Mouse (Mus musculus) limb, embryonic 15.5 days (tissue): ENCODE results near the gene Hspb7. TPM values are rescaled to one million over a fixed set of nuclear protein-coding genes. Genes with fewer than 3 reads are reported as not detected.

Source experiments
- ATAC-seq: fragments of 200-750 bp; cut with Nextera tagmentation; 2 replicates; pipeline ENCODE4 v1.8.0; 2017; ENCODE audit warnings: low read depth, moderate TSS enrichment; ENCODE audit not compliant: insufficient number of reproducible peaks, low FRiP score, low TSS enrichment
- H3K27ac ChIP-seq: fragments of 300-500 bp; sonication (generic); 2 replicates; pipeline ENCODE4 v1.5.1; 2015; ENCODE audit warnings: moderate library complexity, mild to moderate bottlenecking, inconsistent platforms
- H3K27me3 ChIP-seq: fragments of 300-500 bp; sonication (generic); 2 replicates; pipeline ENCODE4 v1.6.1; 2015; ENCODE audit warnings: inconsistent platforms
- H3K36me3 ChIP-seq: fragments of 300-500 bp; sonication (generic); 2 replicates; pipeline ENCODE4 v1.6.1; 2015; ENCODE audit warnings: inconsistent platforms
- H3K4me1 ChIP-seq: fragments of 300-500 bp; sonication (generic); 2 replicates; pipeline ENCODE4 v1.6.1; 2015; ENCODE audit warnings: inconsistent platforms
- H3K4me2 ChIP-seq: fragments of 300-500 bp; sonication (generic); 2 replicates; pipeline ENCODE4 v1.6.1; 2015; ENCODE audit warnings: mild to moderate bottlenecking, inconsistent platforms
- H3K4me3 ChIP-seq: fragments of 300-500 bp; sonication (generic); 2 replicates; pipeline ENCODE4 v1.5.1; 2015; ENCODE audit warnings: mild to moderate bottlenecking, inconsistent platforms
- H3K9ac ChIP-seq: fragments of 300-500 bp; sonication (generic); 2 replicates; pipeline ENCODE4 v1.6.1; 2015; ENCODE audit warnings: inconsistent platforms
- H3K9me3 ChIP-seq: fragments of 300-500 bp; sonication (generic); 2 replicates; pipeline ENCODE4 v1.6.1; 2016; ENCODE audit warnings: inconsistent platforms
- WGBS: fragments of 180-500 bp; shearing (Covaris S2); methylation state at CpG from one replicate; pipeline ENCODE4 v1.1.7; 2015; 5-methylcytosine and 5-hydroxymethylcytosine counted together
- polyA plus RNA-seq: library from polyadenylated mRNA; unstranded; fragments of >200 nt; fragmentation: Nextera tagmentation; extraction: Ambion mirVana; gene quantifications from 2 replicates; pipeline ENCODE4 v1.2.1, GENCODE M21; 2015

Gene Hspb7
- polyA plus RNA-seq, 1 experiment from 2014 or later = 1.7 TPM

DNA sequence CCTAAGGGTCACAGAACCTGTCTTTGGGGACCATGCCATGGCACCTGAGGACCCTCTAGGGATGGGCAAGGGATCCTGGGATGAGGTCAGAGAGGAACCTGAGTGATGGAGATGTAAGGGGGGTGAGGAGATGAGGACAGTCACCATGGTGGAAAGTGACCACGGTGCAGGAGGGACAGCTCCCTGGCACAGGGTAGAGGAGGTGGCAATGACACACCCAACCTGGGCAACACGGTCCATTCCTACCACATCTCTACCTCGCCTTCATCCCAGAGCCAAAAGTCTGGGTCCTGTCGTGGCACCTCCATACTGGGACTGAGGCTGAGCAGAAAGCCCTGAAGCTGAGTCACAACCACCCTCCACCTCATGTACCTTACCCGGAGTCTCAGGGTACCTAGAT lies 2.3 kb downstream of the Hspb7 start:
- H3K36me3 ChIP-seq = no peaks in the 10 kb centered on the region
- WGBS = 77% methylated on average over 5 of the region's 5 CpGs
- H3K4me3 ChIP-seq = no peak overlapping the region
- no peaks in the 10 kb centered on the region for H3K9me3 ChIP-seq
- H3K4me1 ChIP-seq = peaks cover 42% of the 10 kb centered on the region
- no peak overlapping the region for H3K4me2 ChIP-seq
- H3K9ac ChIP-seq = no peak overlapping the region
- ATAC-seq = no peak
- 0 out of 2 replicates have a peak, but pooled peaks cover 6% of the 10 kb centered on the region for H3K27me3 ChIP-seq
- no peak overlapping the region for H3K27ac ChIP-seq

GRCm38 (mm10) chr4:141423288-141423687 lies 2.7 kb downstream of the Hspb7 start:
- no peak overlapping the region for H3K27ac ChIP-seq
- no peaks in the 10 kb centered on the region for H3K36me3 ChIP-seq
- H3K4me1 ChIP-seq = peaks cover 42% of the 10 kb centered on the region
- no peak for ATAC-seq
- H3K4me2 ChIP-seq = no peak overlapping the region
- no peaks in the 10 kb centered on the region for H3K9me3 ChIP-seq
- no peak overlapping the region for H3K4me3 ChIP-seq
- 81% methylated on average over 5 of the region's 5 CpGs for WGBS
- no peak overlapping the region for H3K9ac ChIP-seq
- 0 out of 2 replicates have a peak, but pooled peaks cover 6% of the 10 kb centered on the region for H3K27me3 ChIP-seq

GRCm38 (mm10) chr4:141423691-141424431 lies 3.3 kb downstream of the Hspb7 start:
- no peak overlapping the region for H3K27ac ChIP-seq
- H3K4me2 ChIP-seq = no peak overlapping the region
- H3K9me3 ChIP-seq = no peaks in the 10 kb centered on the region
- H3K27me3 ChIP-seq = 0 out of 2 replicates have a peak, but pooled peaks cover 6% of the 10 kb centered on the region
- H3K9ac ChIP-seq = no peak overlapping the region
- no peak for ATAC-seq
- no peak overlapping the region for H3K4me3 ChIP-seq
- peaks cover 42% of the 10 kb centered on the region for H3K4me1 ChIP-seq
- no peaks in the 10 kb centered on the region for H3K36me3 ChIP-seq
- WGBS = 88% methylated on average over 13 of the region's 13 CpGs

- 5% methylated on average over 36 of the region's 36 CpGs for WGBS
- Histone ChIP-seq H3K27ac (peak overlapping the region; percentile 79), H3K4me2 (peak overlapping the region; percentile 88), H3K9me3 (no peaks in the 10 kb centered on the region), H3K4me3 (peak overlapping the region; percentile 46), H3K36me3 (no peaks in the 10 kb centered on the region), H3K4me1 (peaks cover 29% of the 10 kb centered on the region), H3K9ac (peak overlapping the region; percentile 39), H3K27me3 (0 out of 2 replicates have a peak, but pooled peaks cover 6% of the 10 kb centered on the region)
- peak; percentile 87 for ATAC-seq
Measured at GRCm38 (mm10) chr4:141425484-141426479, 5.2 kb downstream of the Hspb7 start.

DNA sequence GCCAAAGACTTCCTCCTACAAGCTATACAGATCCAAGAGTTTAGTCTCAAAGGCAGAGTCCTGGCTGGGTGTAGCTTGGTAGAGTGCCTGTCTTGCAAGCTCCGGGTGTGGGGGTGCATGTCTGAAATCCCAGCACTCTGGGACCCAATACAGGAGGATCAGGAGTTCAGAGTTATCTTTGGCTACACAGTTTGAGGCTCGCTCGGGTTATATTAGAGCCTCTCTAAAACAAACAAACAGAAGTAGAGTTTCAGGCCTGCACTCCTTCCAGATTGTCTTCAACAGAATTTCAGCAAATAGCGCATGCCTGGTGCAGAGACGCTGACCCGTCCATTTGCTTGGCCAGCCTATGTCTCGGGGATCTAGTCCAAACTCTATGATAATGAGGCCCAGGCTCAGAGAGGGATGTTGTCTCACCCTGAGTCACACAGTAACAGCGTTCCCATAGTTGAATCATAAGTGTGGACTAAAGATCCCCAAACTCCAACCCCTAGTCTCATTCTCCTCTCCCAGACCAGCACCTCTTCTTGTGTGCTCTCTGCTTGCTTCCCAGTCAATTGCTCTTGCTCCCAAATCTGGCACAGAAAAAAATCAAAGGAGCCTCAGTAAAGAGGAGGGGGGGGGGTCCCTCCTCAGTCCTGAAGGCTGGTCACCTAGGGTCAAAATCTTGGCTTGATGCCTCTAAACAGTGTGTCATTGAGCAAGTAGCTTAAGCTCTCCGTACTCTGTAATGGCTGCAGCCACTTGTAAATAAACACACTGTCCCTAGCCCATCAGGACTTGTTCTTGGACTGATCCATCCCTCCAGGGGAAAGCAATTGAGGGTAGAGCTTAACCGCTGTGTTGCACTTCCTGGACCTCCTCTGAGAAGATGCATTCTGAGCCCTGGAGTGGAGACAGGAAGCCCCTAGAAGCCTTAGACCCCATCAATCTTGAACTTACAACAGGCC lies 6.5 kb downstream of the Hspb7 start:
- H3K4me2 ChIP-seq = no peak overlapping the region
- H3K4me1 ChIP-seq = peaks cover 18% of the 10 kb centered on the region
- no peaks in the 10 kb centered on the region for H3K36me3 ChIP-seq
- WGBS = 74% methylated on average over 10 of the region's 10 CpGs
- peak overlapping the region; percentile 7; the same call in 1 of the 2 replicates for H3K27ac ChIP-seq
- H3K27me3 ChIP-seq = 0 out of 2 replicates have a peak, but pooled peaks cover under 1% of the 10 kb centered on the region
- H3K9me3 ChIP-seq = no peaks in the 10 kb centered on the region
- no peak overlapping the region for H3K9ac ChIP-seq
- H3K4me3 ChIP-seq = no peak overlapping the region
- no peak for ATAC-seq

- Histone ChIP-seq H3K27me3 (no peaks in the 10 kb centered on the region), H3K9ac (no peak overlapping the region), H3K36me3 (no peaks in the 10 kb centered on the region), H3K27ac (no peak overlapping the region), H3K4me1 (peaks cover 24% of the 10 kb centered on the region), H3K9me3 (no peaks in the 10 kb centered on the region), H3K4me2 (no peak overlapping the region), H3K4me3 (no peak overlapping the region)
- WGBS = 85% methylated on average over 13 of the region's 13 CpGs
- ATAC-seq = no peak
Measured at GRCm38 (mm10) chr4:141427921-141428320, 7.3 kb downstream of the Hspb7 start.

DNA sequence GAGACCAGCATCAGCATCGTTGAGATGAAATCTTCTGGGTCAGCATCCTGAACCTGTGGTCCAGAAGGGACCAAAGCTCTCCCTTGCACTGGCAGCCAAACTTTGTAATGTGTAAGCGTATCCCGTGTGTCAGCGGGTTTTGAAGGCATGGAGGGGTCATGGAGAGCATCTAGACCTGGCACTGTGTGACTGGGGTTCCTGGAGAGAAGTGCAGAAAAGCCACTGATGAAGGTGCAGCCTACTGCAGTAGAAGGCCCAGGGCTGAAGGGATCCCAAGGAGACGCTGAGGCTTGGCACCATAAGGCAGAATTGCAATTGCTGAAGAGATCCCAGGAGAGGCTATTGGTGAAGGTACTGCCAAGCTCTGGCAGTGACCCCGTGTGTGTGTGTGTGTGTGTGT lies 8.8 kb downstream of the Hspb7 start:
- H3K27me3 ChIP-seq = no peaks in the 10 kb centered on the region
- H3K9ac ChIP-seq = no peak overlapping the region
- peaks cover 24% of the 10 kb centered on the region for H3K4me1 ChIP-seq
- H3K27ac ChIP-seq = no peak overlapping the region
- ATAC-seq = no peak
- no peak overlapping the region for H3K4me2 ChIP-seq
- no peaks in the 10 kb centered on the region for H3K36me3 ChIP-seq
- no peak overlapping the region for H3K4me3 ChIP-seq
- no peaks in the 10 kb centered on the region for H3K9me3 ChIP-seq
- WGBS = 79% methylated on average over 6 of the region's 6 CpGs

GRCm38 (mm10) chr4:141429847-141430246 lies 9.3 kb downstream of the Hspb7 start:
- H3K9ac ChIP-seq = no peak overlapping the region
- no peaks in the 10 kb centered on the region for H3K9me3 ChIP-seq
- peaks cover 23% of the 10 kb centered on the region for H3K4me1 ChIP-seq
- no peak overlapping the region for H3K4me3 ChIP-seq
- no peak for ATAC-seq
- no peaks in the 10 kb centered on the region for H3K27me3 ChIP-seq
- no peak overlapping the region for H3K27ac ChIP-seq
- no peak overlapping the region for H3K4me2 ChIP-seq
- no peaks in the 10 kb centered on the region for H3K36me3 ChIP-seq
- 47% methylated on average over 9 of the region's 9 CpGs for WGBS

DNA sequence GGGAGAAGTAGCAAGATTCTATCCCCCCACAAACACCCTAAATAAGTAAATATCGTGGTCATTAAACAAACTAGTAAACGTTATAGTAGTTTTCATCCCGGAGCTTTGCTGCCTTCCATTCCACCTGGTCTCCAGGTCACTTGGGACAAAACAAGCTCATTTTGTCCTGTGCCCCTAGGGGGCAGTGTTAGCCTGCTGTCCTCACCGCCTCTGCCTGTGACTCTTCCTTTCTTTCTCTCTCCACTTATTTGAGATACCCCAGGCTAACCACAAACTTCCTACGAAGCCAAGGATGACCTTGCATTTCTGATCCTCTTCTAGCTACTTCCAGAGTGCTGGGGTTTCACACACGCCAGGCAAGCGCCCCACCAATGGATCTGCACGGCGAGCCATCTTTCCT lies 10.4 kb downstream of the Hspb7 start:
- no peak for ATAC-seq
- H3K4me1 ChIP-seq = peaks cover 11% of the 10 kb centered on the region
- no peak overlapping the region for H3K27ac ChIP-seq
- H3K27me3 ChIP-seq = no peaks in the 10 kb centered on the region
- no peak overlapping the region for H3K9ac ChIP-seq
- no peaks in the 10 kb centered on the region for H3K36me3 ChIP-seq
- 40% methylated on average over 9 of the region's 9 CpGs for WGBS
- H3K4me3 ChIP-seq = no peak overlapping the region
- H3K4me2 ChIP-seq = no peak overlapping the region
- no peaks in the 10 kb centered on the region for H3K9me3 ChIP-seq

- no peak overlapping the region for H3K27ac ChIP-seq
- ATAC-seq = no peak
- H3K27me3 ChIP-seq = no peaks in the 10 kb centered on the region
- 49% methylated on average over 14 of the region's 14 CpGs for WGBS
- no peak overlapping the region for H3K9ac ChIP-seq
- no peaks in the 10 kb centered on the region for H3K36me3 ChIP-seq
- no peak overlapping the region for H3K4me3 ChIP-seq
- no peaks in the 10 kb centered on the region for H3K9me3 ChIP-seq
- no peak overlapping the region for H3K4me2 ChIP-seq
- H3K4me1 ChIP-seq = 0 out of 2 replicates have a peak, but pooled peaks cover 6% of the 10 kb centered on the region
Measured at GRCm38 (mm10) chr4:141432666-141433065, 12.1 kb downstream of the Hspb7 start.

- H3K27me3 ChIP-seq = no peaks in the 10 kb centered on the region
- H3K36me3 ChIP-seq = no peaks in the 10 kb centered on the region
- H3K27ac ChIP-seq = no peak overlapping the region
- ATAC-seq = no peak
- WGBS = 80% methylated on average over 18 of the region's 18 CpGs
- no peak overlapping the region for H3K4me2 ChIP-seq
- 0 out of 2 replicates have a peak, but pooled peaks cover 6% of the 10 kb centered on the region for H3K4me1 ChIP-seq
- H3K9me3 ChIP-seq = no peaks in the 10 kb centered on the region
- no peak overlapping the region for H3K9ac ChIP-seq
- H3K4me3 ChIP-seq = no peak overlapping the region
Measured at GRCm38 (mm10) chr4:141433191-141433590, 12.6 kb downstream of the Hspb7 start.
